Mouse (Mus musculus) MEL (cell line): ENCODE measurements at regions not wholly inside any gene's neighbourhood (a gene's known extent, or its start where the extent isn't known, plus 50 kb on each side); places are given as distances from the start of the nearest gene placed in this dataset.

ENCODE experiments used
- CTCF ChIP-seq, 3 experiments: IDR thresholded peaks in 2 of 3; conservative IDR thresholded peaks in 1 of 3; 2 replicates each; pipeline ENCODE4 v1.5.1; 2011 to 2012; ENCODE audit warnings: low read length in 3 of 3, low read depth in 2 of 3, mild to moderate bottlenecking in 2 of 3, improper control_type of control experiment in 1 of 3, inconsistent platforms in 1 of 3, mixed read lengths in 1 of 3, moderate library complexity in 1 of 3; ENCODE audit not compliant: control insufficient read depth in 1 of 3, insufficient read depth in 1 of 3, poor library complexity in 1 of 3, severe bottlenecking in 1 of 3
- GATA1 ChIP-seq: IDR thresholded peaks from 2 replicates; pipeline ENCODE4 v1.6.1; 2011; ENCODE audit warnings: low read depth, low read length, improper control_type of control experiment
- MAX ChIP-seq: IDR thresholded peaks from 2 replicates; pipeline ENCODE4 v1.6.1; 2011; ENCODE audit warnings: low read length, improper control_type of control experiment
- MYC ChIP-seq: IDR thresholded peaks from 2 replicates; pipeline ENCODE4 v1.6.1; 2011; ENCODE audit warnings: low read depth, mild to moderate bottlenecking, low read length, improper control_type of control experiment, moderate library complexity
- POLR2A ChIP-seq, 2 experiments: IDR thresholded peaks; 2 replicates each; pipeline ENCODE4 v1.6.1; 2011 to 2012; ENCODE audit warnings: low read length in 2 of 2, mild to moderate bottlenecking in 2 of 2, control low read depth in 1 of 2, improper control_type of control experiment in 1 of 2, low read depth in 1 of 2, moderate library complexity in 1 of 2; ENCODE audit not compliant: control insufficient read depth in 1 of 2, insufficient read depth in 1 of 2, poor library complexity in 1 of 2
- SIN3A ChIP-seq: IDR thresholded peaks from 2 replicates; pipeline ENCODE4 v1.6.1; 2012; ENCODE audit warnings: low read length, improper control_type of control experiment, inconsistent platforms
- TCF12 ChIP-seq: IDR thresholded peaks from 2 replicates; pipeline ENCODE4 v1.6.1; 2014; ENCODE audit warnings: low read depth, mild to moderate bottlenecking, inconsistent platforms, low read length, improper control_type of control experiment, moderate library complexity

GRCm38 (mm10) chrX:11435338-11435737 lies 107.7 kb downstream of the H2al1j start:
- TF ChIP-seq POLR2A (IDR thresholded peaks at IDR 0.05; ENCODE audit: control insufficient read depth in 1 of 2, insufficient read depth in 1 of 2, low read depth in 1 of 2, low read length in 2 of 2, poor library complexity in 1 of 2), result no peak
- TF ChIP-seq MAX, result no peak
- no peak for TF ChIP-seq CTCF (IDR thresholded peaks at IDR 0.05 in 2 of 3, conservative IDR thresholded peaks at IDR 0.05 in 1 of 3; ENCODE audit: control insufficient read depth in 1 of 3, insufficient read depth in 1 of 3, low read depth in 2 of 3, low read length in 3 of 3, poor library complexity in 1 of 3, severe bottlenecking in 1 of 3)
- no peak for TF ChIP-seq MYC
- TF ChIP-seq TCF12, result no peak
- no peak for TF ChIP-seq SIN3A
- no peak for TF ChIP-seq GATA1
